Mouse (Mus musculus): ENCODE data around the gene Hsf4.

Gene Hsf4

DNA sequence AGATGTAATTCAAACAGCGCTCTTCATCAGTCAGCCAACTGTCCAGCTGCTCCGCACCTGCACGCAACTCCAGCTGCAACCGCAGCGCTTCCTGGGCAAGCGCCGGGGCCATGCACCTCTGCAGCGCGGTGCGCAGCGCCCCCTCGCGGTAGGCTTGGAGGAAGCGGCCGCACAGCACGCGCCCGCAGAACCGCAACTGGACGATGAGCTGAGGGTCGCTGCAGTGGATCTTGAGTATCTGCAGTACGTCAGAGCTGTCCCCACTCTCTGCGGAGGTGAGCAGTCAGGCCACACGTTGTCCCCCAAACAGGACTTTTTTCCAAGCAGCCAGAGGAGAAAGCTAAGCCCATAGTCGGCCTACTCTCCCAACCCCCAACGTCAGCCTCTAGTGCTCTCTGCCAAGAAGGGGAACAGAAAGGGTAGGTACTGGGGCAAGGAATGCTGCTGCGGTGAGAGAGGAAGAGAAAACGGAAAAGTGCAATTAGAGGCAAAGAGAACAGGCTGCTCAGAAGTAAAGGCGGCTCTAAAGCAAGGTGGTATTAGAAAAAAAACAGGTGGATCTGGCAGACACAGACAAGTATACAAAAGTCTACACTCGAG lies 9.8 kb upstream of the Hsf4 start:
- peak; percentile 45 for DNase-seq

DNA sequence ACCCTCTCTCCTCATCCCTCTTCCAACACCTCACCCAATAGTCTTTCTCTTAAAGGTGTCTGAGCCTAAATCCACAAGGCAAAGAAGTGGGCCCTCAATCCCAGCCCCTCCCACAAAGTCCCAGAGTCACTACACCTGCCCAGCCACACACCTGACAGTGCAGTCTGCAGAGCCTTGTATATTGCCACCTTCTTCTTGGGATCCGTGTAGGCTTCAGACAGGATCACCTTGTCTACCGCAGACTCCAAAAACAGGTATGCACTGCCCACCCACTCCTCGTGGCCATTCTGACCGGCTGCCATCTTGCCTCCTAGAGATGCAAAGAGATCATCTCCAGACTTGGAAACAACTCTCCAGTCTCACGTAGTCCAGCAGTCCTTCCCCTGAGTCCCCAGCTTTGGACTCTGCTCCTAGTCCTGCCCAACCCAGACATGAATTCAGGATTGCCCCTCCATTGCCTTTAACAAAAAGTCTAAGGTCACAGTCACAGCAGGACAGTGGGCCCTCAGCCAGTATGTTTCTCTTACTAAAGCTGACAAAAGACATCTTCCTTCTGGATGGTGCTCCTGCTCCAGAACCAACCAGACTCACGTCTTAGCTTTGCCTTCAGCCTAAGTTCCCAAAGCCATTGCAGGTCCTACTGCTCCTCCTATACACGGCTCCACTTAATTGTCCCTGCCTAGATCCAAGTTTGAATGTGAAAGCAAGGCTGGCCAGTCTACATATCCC lies 9.1 kb upstream of the Hsf4 start:
- no peak for DNase-seq

DNA sequence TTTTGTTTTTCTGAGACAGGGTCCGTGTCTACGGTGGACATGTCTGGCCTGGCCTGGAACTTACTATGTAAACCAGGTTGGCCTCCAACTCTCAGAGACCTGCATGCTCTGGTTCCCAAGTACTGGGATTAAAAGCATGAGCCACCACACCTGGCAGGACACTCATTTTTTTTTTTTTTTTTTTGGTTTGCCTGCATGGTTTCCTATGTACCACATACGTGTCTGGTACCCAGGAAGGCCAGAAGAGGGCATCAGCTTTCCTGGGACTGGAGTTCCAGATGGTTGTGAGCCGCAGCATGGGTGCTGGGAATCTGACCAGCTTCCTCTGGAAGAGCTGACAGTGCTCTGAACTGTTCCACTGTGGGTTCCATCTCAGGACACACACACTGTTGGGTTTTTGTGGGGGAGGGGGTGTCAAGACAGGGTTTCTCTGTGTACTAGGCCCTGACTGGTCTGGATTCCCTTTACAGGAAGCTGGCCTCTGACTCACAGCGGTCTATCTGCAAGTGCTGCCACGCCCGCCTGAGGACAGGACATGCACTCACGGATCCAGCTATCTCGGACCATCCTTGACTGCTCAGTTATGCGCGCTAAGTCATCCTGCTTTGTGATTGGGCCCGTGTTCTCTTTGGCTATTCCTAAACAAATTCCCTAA lies 8.1 kb upstream of the Hsf4 start:
- DNase-seq, result no peak

DNA sequence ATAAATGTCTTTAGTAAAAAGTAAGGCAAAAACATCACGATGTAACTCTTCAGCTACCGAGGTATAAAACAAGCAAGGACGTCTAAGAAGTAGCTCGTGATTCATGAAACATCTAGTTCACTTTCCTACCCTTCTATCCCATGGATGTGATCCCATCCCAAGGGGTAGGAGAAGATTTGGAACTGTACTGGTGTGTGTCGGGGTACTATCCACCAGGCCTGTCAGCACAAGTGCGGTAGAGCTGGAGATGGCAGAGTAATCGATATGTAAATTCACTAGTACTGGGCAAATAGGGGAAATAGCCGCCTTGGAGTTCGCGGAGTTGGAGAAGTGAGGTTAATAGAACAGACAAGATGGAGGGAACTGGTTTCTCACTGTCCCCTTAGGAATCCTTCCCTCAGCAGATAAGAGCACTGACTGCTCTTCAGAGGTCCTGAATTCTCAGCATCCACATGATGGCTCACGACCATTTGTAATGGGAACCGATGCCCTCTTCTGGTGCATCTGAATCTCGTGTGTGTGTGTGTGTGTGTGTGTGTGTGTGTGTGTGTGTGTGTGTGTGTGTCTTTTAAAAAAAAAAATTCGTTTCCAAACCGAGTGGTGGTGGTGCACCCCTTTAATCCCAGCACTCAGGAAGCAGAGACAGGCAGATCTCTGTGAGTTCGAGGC lies 6.2 kb upstream of the Hsf4 start:
- DNase-seq, result no peak

DNA sequence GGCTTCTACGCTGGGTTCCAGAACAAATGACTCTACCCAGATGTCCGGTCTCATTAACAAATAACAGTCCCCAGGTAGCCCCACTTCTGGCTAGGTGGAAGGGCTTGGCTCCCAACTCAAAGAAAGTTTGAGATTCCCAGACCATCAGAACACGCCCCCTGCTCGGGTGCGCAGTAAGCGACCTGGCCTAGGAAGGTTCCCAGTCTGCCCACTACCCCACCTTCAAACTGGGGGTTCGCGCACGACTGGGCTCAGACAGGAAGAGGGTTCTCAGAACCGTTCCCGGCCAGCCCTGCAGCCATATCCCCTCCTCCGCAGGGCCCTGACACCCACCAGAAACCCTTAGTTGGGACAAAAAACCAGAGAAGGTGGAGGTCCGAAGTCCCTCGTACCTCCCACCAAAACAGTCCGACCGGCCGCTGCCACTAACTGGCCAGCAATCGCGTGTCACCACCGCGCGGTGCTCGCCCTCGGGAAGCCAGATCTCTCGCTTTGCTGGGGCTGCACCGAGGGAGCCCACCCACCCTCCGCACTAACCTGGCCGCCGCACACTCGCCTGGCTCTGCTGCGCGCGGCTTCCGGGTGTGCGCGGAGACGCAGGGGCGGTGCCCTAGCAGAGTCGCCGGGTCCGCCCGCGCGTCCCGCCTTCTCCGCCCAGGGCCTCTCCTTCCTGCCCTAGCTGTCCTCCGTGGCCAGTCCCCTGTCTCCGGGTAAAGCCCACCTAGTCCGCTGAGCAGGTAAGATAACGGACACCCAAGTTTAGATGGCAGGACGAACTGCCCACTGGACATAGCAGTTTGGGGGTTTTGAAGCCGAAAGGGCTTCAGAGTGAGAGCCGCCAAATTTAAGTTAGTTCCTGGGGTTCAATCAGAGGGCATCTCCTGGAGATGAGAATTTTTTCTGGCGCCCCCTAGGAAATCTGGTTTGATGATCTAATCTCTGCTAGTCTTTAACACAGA lies 5.3 kb upstream of the Hsf4 start, which contains the start of the genes Tradd and Fbxl8:
TSS of gene Tradd (minus strand) at position 586 of the 959 bp plus-strand sequence.
TSS of gene Fbxl8 (plus strand) at position 625 of the 959 bp plus-strand sequence.
- DNase-seq, result peak; percentile 69

DNA sequence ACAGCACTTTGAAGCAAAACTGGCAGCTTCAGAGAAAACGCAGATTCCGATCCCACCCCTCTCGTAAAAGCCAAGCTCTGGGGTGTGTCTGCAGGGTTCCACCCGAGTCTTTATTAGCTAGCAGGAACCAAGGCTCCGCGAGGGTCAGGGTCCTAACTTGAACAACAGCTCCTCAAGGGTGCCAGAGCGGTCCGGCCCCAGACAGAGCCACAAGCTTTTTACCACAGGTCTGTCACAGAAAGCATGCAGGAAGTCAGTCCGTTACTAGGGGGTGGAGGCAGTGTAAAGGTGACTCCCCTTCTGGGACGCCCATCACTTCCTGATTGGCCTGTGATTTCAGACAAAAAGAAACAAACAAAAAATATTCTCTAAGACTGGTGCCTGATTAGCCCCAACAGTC lies 4.5 kb upstream of the Hsf4 start:
- DNase-seq, result peak; percentile 47

DNA sequence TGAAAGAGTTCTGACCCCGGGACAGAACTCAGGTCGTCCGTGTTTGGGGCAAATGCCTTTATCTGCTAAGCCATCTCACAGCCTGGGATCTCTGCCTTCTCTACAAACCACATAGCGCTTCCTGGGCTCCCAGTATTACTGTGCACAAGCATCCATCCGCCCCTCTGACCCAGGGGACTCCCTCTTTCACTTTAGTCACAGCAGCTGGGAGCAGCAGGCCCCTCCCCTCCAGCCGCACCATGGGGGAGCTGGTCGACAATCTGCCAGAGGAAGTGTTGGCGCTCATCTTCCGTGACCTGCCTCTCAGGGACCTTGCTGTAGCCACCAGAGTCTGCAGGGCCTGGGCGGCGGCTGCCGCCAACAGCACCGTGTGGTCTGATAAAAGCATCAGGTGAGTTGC lies 2.8 kb upstream of the Hsf4 start:
- DNase-seq, result no peak

DNA sequence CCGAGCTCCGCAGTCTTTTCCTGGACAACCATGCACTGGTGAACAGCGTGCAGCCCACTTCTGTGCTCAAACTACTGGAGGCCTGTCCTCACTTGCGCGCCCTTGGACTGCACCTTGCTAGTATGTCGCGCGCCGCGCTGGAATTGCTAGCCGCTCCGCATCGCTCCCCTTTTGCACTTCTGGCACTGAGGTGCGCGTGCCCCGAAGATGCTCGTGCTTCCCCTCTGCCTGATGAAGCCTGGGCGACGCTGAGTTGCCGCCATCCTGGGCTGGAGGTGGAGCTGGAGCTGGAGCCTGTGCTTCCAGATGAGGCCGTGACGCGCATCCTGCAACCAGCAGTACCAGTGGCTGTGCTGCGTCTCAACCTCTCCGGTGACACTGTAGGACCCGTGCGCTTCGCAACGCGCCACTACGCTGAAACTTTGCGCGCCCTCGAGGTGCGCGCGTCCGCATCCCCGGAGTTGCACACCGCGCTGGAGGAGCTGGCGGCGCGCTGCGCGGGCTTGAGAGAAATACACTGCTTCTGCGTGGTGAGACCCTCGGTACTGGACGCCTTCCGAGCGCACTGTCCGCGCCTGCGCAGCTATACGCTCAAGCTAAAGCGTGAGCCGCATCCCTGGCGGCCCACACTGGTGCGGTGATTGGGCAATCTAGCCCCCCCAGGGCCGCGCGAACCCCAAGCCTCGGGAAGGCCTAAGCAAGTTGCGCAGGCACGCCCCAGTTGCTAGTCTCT lies 1.1 kb upstream of the Hsf4 start:
- no peak for DNase-seq

DNA sequence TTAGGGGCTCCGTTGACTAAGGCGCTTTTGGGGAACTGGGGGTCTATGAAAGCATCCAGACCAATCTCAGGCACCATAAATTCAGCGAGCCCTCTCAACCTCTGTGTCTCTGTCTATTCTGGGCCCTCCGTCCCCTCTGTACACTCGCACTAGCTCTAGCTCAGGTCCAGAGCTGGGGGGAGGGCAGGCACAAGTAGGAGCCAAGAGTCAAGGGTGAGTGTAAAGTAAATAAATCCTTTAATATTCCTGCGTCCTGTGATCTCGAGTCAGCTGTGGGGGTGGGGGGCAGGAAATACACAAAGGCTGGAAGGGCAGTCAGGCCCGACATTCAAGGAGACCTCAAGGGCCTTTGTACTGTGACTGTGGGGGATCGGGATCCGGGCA lies 534 bp upstream of the Hsf4 start:
- DNase-seq, result no peak

DNA sequence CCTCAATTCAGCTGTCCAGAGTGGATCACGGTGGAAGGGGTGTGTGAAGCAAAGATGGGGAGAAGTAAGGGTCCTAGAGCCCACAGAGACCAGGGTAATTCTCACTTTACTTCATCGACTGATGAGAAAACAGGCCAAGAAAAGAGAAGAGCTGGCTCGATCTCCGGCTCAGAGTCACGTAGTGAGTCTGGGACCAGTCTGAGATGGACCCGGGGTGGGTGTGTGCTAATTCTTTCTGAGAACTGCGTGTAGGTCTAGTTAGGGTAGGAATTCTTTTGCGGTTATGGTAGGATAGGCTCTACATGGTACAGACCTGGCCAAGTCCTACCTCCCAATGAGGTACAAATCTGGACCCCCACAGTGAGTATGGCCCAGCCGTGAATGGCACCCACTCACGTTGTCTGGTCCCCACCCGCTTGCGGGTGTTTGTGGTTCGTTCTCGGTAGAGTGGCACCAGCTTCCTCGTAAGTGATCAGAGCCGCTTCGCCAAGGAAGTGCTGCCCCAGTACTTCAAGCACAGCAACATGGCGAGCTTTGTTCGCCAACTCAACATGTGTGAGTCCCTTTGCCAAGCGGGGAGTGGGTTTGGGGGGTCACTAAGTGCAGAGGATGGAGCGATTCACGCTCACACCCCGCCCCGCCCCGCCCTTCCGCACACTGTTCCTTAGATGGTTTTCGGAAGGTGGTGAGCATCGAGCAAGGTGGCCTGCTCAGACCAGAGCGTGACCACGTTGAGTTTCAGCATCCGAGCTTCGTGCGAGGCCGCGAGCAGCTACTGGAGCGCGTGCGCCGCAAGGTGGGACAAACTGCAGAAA lies 707 bp downstream of the Hsf4 start:
- DNase-seq, result no peak

DNA sequence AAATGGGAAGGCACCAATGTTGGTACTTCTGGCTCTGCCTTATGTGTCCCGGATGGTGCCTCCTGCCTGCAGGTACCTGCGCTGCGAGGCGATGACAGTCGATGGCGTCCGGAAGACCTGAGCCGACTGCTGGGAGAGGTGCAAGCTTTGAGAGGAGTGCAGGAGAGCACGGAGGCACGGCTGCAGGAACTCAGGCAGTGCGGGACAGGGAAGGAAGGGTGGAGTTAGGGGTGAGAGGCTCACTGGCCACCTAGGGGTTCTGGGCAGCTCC lies 1.2 kb downstream of the Hsf4 start:
- DNase-seq, result no peak

DNA sequence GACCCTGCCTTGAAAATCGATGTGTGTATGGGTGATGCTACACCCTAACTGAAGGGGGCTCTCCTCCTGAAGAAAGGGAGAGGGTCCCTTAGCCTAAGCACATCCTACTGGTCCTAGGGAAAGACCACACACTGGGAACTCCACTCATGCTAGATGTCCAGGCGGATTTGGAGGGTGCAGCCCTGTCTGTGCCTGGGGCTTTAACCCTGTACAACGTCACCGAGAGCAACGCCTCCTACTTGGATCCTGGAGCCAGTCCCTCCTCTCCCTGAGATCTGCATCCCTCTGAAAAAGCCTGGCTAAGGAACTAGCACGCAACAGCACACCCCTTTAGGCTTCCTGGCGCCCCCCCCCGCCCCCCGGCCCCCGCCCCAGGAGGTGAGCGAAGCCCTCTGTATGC lies 5.8 kb downstream of the Hsf4 start:
- peak; percentile 10 for DNase-seq

DNA sequence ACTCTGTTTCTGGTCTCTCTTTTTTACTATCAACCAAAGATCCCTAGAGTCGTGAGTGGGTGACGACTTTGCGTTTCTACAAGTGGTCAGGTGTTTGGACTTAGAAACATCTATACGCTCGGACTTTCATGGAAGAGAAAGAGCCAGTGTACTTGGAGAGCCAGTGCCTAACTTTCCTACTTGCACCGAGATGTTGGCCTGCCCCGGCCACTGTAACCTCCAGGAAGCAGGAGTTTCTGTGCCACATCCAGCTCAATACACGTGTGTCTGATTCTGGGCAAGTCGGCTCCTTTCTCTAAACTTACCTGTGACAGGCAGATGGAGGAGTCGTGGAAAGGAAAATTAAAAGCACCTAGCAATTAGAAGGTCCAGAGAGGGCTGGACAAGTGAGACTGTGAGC lies 6.2 kb downstream of the Hsf4 start, which contains the start of gene Nol3:
TSS of gene Nol3 (plus strand) at position 301 of the 400 bp plus-strand sequence.
- DNase-seq, result no peak

DNA sequence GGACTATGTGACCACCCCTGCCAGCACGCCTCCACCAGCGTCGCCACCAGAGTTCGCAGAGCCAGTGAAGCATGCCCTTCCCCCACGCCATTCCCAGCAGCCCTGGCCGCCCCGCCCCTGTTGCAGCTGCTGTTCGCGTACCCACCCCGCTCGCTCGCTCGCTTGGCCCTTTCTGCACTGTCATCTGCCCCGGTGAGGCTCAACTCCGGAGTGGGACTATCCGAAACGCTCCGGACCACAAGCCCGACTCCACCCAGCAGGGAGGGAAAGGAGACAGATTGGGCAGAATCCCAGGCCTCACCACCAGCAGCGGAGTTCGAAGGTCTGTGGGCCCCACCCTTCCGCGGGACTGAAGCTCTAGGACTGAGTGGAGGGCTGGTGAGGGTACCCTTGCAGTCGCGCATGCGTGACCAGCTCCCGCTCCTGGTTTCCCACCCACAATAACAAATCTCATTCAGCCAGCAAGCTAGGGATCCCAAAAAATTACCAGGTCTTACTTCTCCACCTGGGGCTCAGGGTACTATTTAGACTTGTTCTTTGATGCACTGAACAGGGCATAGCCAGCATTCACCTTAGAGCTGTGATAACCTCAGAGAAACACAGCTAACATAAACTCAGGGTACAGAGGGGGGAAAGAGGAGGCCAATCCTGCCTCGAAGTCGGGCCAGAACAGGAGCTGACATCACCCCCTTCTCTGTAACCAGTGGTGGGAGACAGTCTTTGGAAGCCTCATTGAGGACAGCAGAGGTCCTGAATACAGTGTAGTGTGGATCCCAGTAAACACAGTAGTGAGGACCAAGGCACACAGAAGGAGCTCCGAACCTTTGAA lies 6.9 kb downstream of the Hsf4 start:
- DNase-seq, result peak; percentile 23

DNA sequence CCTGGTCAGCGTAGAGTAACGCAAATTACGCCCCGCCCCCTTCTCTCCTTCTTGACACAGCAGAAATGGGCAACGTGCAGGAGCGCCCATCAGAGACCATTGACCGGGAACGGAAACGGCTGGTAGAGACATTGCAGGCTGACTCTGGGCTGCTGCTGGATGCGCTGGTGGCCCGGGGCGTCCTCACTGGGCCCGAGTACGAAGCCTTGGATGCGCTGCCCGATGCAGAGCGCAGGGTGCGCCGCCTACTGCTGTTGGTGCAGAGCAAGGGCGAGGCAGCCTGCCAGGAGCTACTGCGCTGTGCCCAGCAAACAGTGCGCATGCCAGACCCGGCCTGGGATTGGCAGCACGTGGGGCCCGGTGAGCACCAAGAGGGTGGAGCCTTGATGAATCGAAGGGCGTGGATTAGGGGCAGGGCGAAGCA lies 9.3 kb downstream of the Hsf4 start:
- DNase-seq, result peak; percentile 94

DNA sequence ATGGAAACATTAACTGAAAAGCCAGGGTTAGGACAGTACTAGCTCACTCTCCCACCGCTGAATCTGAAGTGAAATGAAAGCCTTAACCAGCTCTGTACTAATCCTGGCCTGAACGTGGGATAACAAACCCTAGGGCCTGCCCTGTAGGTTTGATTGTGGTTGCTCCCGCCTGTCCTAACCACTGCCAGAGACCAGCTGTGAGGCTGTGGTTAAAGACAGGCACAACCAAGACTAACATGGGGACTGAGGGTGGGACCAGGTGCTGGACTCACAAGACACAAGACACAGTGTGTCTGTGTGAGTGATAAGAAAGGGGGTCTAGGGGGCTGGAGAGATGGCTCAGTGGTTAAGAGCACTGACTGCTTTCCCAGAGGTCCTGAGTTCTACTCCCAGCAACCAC lies 11.0 kb downstream of the Hsf4 start:
- no peak for DNase-seq

DNA sequence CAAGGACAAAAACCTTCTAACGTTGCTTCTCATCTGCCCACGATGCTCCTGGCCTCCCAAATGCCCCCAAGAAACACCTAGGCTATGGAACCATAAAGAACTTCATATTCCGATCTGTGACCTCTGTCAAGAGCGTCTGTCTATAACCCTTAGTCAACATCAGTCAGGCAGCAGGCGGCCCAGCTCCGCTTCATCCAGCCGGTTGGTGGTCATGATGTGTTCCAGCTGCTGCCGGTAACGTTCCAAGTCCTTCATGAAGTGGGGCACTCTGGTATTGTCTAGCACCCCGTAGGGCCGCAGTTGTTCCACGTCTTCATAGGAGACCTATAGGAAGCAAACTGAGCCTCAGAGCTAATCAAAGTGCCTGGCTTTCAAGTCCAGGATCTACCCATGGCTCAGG lies 12.2 kb downstream of the Hsf4 start:
- no peak for DNase-seq

DNA sequence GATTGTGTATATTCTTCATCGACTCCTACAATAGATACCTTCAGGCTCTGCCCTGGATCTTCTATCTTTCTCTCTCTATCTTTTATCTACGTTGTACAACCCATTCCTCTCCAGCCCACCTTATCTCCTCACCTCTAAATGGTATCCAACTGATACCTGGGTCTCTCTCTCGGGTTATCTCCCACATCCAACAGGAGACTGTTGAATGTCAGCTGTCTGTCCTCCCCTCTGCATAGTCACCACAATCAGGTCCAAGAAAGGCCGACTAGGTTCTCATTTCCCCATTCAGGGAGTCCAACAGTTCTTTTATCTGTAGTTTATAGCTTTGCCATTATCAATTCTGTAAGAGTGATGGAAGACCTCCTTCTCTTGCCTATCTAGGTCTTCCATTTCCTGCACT lies 12.6 kb downstream of the Hsf4 start:
- no peak for DNase-seq

DNA sequence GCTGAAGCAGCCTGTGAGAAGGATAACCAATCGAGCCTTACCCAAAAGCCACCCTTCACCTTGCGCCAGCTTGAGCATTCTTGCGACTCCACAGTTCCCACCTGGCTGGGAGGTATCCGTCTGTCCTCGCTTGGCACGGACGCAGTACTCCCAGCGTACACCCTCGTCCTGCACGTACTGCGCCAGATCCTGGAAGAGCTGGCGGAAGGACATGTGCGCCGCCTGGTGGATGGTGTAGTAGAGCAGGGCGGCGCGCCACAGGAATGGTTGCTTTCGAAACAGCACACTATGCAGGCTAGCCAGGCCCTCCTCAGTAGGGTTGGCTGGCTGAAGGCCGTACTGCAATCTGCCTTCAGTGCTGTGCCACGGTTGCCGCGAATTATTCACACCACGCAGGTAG lies 13.5 kb downstream of the Hsf4 start:
- DNase-seq, result peak; percentile 30

DNA sequence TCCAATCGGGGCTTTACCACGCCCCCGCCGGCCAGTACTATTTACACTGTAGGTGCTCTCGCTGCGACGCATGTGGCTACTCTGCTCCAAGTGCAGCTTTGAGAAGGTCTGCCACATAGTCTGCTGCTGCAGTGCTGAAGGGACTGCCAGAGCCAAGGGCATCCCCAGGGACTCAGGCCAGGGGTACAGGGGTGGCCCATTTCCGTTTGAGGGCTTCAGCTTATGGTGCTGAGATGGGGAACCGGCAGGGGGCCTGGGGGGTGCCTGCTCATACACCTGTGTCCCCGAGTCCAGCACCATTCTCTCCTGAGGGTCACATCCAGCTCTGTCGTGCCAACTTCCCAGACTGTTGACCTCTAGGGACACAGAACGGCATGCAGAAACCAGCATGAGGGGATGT lies 15.9 kb downstream of the Hsf4 start:
- DNase-seq, result no peak
